Mouse (Mus musculus) bone marrow macrophage, adult 2 months (primary cell): ENCODE measurements around the gene Vmn2r83. TPM values are rescaled to one million over a fixed set of nuclear protein-coding genes. Genes with fewer than 3 reads are reported as not detected.

Source experiments
- H3K27ac ChIP-seq: 2 replicates; pipeline ENCODE4 v1.5.1; 2012; ENCODE audit warnings: low read depth, low read length; ENCODE audit not compliant: insufficient read depth
- H3K4me1 ChIP-seq: 2 replicates; pipeline ENCODE4 v1.6.1; 2012; ENCODE audit warnings: low read length; ENCODE audit not compliant: control insufficient read depth, insufficient read depth
- H3K4me3 ChIP-seq: 2 replicates; pipeline ENCODE4 v1.5.1; 2012; ENCODE audit warnings: mild to moderate bottlenecking, low read length, moderate library complexity; ENCODE audit not compliant: insufficient read depth
- CTCF ChIP-seq: IDR thresholded peaks from 2 replicates; pipeline ENCODE4 v1.5.1; 2012; ENCODE audit warnings: low read depth, mild to moderate bottlenecking, low read length, moderate library complexity
- POLR2A ChIP-seq: IDR thresholded peaks from 2 replicates; pipeline ENCODE4 v1.6.1; 2012; ENCODE audit warnings: mild to moderate bottlenecking, low read depth, low read length, borderline replicate concordance
- polyA plus RNA-seq: library from polyadenylated mRNA; stranded (reverse); fragments of >200 nt; gene quantifications from 2 replicates; pipeline ENCODE4 v1.2.4, GENCODE M21; 2012; ENCODE audit not compliant: missing spikeins, insufficient read depth, insufficient read length

Gene Vmn2r83
- polyA plus RNA-seq, 1 experiment, result not detected

DNA sequence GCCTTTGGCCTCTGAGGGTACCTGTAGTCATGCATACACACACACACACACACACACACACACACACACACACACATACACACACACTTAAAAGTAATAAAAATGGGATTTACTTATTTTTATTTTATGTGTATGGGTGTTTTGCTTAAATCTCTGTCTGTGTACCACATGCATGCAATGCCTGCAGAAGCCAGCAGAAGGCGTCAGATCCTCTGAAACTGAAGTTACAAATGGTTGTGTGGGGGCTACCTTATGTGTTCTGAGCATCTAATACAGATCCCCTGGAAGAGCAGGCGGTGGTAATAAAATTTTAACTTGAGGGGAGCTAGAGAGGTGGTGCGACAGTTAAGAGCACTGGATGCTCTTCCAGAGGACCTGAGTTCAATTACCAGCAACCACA, 59.5 kb downstream of the Vmn2r83 start:
- Histone ChIP-seq H3K27ac (no peak overlapping the region), H3K4me1 (peaks cover 3% of the 10 kb centered on the region; the same call in 1 of the 2 replicates), H3K4me3 (no peak overlapping the region)
- TF ChIP-seq POLR2A (no peak), CTCF (no peak)

DNA sequence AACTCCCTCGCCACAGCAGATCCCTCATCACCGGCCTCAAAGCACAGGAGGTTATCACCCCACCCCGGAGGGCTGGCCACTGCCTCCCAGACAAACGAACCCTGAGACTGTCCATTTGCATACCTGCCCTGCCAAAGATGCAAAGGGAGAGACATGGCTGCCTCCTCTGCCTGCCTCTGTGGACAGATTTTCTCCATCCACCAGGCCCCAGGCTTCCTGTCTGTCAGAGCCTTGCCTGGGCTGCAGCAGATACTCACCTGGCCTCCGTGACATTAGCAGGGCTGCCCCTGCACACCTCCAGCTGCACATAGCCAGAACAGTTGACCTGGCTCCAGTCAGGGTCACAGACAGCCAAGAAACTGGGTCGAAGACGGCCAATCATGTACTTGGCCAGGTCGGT, 61.7 kb downstream of the Vmn2r83 start:
- Histone ChIP-seq H3K27ac (no peak overlapping the region), H3K4me1 (peaks cover 6% of the 10 kb centered on the region; the same call in 1 of the 2 replicates), H3K4me3 (no peak overlapping the region)
- no peak for TF ChIP-seq CTCF
- TF ChIP-seq POLR2A, result no peak

DNA sequence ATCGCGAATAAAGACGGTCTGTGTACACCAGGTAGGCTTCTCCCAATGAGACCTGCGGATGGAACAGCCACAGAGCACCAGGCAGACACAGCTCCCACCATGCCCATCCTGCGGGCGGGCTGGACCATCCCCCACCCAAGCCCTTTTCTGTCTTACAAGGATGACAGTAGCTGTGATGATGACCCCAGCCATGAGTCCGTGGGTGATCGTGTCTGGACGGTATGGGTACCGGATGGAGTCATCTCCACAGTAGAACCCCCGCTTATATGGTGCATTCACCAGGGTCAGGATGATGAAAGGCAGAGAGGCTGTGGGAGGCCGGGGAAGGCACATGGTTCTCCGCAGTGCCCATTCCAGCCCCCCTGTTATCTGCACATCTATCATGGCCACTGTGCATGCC, 62.2 kb downstream of the Vmn2r83 start:
- H3K27ac ChIP-seq, result no peak overlapping the region
- H3K4me3 ChIP-seq, result no peak overlapping the region
- TF ChIP-seq CTCF (no peak), POLR2A (no peak)
- peaks cover 10% of the 10 kb centered on the region for H3K4me1 ChIP-seq

DNA sequence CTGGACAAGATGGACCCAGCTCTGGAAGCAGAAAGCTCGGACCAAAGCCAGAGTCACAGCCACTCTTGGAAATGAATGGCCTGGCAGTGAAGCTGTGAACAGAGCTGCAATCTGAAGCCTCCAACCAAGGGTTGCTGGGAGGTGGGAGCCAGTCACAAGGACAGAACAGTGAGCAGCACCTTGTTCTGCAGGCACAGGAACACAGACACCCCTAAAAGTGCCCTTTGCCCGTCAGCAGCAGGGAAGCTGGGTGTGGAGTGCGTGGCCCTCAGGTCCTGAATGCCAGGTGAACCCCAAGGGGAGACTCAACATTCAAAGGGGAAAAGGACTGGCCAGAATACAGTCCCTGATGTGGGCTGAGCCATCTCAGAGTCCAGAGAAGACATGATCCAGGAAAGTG, 63.1 kb downstream of the Vmn2r83 start:
- peaks cover 16% of the 10 kb centered on the region for H3K4me1 ChIP-seq
- no peak overlapping the region for H3K27ac ChIP-seq
- TF ChIP-seq POLR2A (no peak), CTCF (no peak)
- no peak overlapping the region for H3K4me3 ChIP-seq

DNA sequence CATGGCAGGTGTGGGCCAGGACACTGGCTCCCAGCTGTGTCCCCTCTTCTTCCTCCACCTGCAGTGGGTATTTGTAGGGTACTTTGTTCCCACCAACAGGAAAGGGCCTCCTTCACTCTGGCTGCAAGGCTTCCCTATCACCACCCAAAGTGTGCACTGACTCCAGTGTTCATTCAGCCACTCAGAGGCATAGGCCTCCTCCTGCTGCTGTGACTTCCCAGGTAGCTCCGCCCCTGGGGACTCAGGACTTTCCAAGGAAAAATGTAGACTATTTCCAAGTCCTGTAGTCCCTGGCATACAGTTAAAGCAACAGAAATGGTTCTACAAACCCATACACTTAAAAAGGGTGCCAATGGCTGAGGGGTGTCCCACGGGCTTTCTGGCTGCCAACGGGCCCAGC, 64.1 kb downstream of the Vmn2r83 start:
- H3K4me3 ChIP-seq, result peak overlapping the region; percentile 90
- peaks cover 16% of the 10 kb centered on the region for H3K4me1 ChIP-seq
- TF ChIP-seq POLR2A (no peak), CTCF (no peak)
- H3K27ac ChIP-seq, result no peak overlapping the region

DNA sequence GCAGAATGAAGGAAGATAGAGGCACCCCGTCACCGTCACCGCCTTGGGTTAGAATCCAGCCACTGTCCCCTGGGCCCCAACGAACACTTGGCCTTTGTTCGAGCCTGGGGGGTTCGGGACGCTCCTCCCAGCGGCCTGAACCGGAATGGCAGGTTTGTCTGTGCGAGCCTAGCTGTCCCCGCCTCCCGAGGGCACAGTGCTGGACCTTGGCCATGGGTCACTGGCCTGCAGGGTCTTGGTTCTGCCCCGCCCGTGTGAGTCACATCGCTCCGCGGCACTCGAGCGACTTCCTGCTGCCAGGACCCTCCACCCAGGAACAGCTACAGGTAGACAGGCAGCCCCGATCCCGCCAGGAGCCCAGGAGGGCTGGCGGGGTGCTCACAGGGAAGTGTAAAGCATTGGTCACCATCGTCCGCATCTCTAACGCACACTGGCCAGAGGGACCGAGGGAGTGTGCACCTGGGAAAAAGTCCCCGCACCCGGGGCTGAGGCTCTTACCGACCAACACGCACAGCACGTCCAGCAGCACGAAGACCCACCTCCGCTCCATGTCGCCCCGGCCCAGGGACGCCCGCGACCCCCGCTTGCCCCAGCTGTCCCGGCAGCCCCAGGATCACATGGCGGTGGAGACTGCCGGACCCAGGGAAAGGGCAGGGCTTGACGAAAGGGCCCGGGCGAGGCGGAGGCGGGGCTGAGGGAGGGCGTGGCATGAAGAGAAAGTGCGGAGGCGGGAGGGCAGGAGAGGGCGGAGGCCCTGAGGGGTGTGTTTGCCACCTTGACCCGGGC, 64.8 kb downstream of the Vmn2r83 start, which contains the start of gene Plpp2:
TSS of gene Plpp2 (minus strand) at position 671 of the 786 bp plus-strand sequence.
- TF ChIP-seq CTCF (no peak; the same call in none of the 2 replicates), POLR2A (no peak)
- peaks cover 20% of the 10 kb centered on the region for H3K4me1 ChIP-seq
- peak within 1 kb of the TSS; percentile 90 for H3K4me3 ChIP-seq
- peak within 1 kb of the TSS; percentile 3; the same call in 1 of the 2 replicates for H3K27ac ChIP-seq

DNA sequence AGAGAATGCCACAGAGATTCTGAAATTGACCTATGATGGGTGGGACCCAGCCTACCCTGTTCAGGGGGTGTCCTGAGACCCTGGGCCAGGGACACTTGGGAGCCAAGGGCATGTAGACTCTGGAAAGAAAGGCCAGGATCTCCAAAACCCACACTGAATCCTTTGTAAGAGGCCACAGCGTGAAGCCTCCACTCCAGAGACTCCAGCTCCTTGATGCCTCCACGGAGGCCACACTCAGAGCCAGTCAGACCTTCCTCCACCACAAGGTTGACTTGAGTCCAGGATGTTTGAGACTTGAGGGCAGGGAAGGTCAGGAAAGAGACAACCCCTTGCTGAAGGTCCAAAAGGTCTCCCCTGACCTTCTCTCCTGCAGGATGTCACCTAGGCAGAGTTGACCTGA, 65.9 kb downstream of the Vmn2r83 start:
- Histone ChIP-seq H3K4me3 (no peak overlapping the region), H3K27ac (no peak overlapping the region), H3K4me1 (peaks cover 27% of the 10 kb centered on the region)
- TF ChIP-seq CTCF (no peak), POLR2A (no peak)

DNA sequence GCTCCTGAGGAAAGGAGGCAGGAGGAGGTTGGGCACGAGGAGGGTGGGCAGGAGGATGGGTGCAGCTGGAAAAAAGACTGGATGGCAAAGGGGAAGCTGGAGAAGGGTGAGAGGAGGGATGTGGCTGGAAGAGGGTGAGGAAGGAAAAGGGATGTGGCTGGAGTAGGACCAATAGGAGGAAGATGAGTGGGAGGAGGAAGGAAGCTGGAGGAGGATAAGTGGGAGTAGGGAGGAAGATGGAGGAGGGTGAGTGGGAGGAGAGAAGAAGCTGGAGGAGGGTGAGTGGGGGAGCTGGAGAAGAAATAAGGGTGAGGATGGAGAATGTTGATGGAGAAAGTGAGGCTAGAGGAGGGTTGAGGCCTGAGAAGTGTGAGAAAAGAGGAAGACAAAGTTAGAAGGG, 66.9 kb downstream of the Vmn2r83 start:
- H3K27ac ChIP-seq, result no peak overlapping the region
- no peak for TF ChIP-seq CTCF
- no peak for TF ChIP-seq POLR2A
- peaks cover 30% of the 10 kb centered on the region for H3K4me1 ChIP-seq
- H3K4me3 ChIP-seq, result no peak overlapping the region

DNA sequence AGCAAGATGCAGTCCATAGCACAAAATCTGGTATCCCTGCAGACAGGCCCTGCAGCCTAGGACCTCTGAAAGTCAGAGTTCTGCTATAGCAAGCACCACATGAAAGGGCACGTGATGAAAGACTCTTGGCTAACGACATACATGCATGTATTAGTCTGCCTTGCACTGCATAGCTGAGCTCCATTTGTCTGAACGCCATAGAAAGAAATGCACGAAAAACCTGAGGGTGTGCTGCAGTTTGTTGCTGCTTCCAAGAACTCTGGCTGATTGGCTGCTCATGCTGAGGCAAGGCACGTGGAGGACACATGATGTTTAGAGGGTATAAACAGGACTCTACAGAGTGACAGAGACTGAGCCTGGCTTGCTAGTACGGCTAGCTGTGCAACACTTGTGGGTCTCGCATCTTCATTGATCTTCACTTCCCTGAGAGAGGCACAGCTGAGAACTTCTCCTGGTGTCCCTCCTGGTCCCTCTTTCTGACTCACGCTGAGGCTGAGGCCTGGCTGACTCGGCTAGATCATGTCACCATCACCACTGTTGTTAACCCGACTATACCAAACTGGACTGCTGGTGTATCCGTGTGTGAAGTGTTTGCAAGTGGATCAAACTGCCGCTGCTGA, 68.0 kb downstream of the Vmn2r83 start:
- Histone ChIP-seq H3K27ac (no peak overlapping the region), H3K4me1 (peaks cover 30% of the 10 kb centered on the region), H3K4me3 (no peak overlapping the region)
- TF ChIP-seq CTCF (no peak), POLR2A (no peak)

DNA sequence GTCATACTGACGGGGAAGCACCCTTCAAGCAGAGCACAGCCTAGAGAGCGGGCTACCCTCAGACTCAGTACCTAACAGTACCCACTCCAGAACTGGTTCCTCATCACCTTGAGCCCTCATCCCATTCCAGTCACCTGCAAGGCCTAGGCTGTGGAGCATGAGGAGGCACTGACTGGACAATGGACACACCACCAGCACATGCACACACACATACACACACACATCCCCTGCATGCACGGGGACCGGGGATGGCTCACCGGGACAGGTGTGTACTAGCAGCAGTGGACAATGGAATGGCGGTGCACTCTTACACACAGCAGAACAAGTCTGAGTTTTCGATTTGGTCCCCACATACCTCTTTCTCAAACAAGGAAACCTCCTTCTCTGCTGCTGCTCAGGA, 68.7 kb downstream of the Vmn2r83 start:
- H3K27ac ChIP-seq, result no peak overlapping the region
- no peak overlapping the region for H3K4me3 ChIP-seq
- H3K4me1 ChIP-seq, result peaks cover 30% of the 10 kb centered on the region
- no peak for TF ChIP-seq POLR2A
- TF ChIP-seq CTCF, result no peak

DNA sequence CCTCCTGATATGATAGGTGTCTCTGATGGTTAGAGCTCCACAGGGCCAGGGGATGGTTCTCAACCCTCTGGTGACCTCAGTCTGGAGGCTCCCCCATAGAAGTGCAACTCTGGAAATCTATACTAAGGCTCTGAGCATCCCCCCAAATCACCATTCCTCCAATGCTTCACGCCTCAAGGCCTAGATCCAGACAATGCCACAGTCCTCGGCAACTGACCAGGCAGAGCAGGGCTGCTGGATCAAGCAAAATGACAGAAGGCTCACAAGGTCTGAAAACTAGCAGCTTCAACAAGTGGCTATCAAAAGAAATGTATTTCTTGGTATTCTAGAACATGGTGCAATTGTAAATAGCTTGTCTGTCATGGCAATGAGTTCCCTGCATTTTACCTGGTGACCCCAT, 69.2 kb downstream of the Vmn2r83 start:
- TF ChIP-seq POLR2A (no peak), CTCF (no peak)
- peaks cover 29% of the 10 kb centered on the region for H3K4me1 ChIP-seq
- H3K4me3 ChIP-seq, result no peak overlapping the region
- no peak overlapping the region for H3K27ac ChIP-seq
